Comparison of ENCODE assay signal across 32 mouse cellular contexts in genomic region chr1:169946004-169946403, GRCm38 (mm10). TPM values are rescaled to one million over a fixed set of nuclear protein-coding genes. Genes with fewer than 3 reads are reported as not detected.
"Had no signal": no experiment of that assay in that cellular context is flagged by ENCODE, and none has a peak within 500 bp of the region (broad histone marks: within the 10 kb centered on the region; RNA-seq: fewer than 3 reads in every experiment).

No protein-coding gene starts in this region.

- H3K9me3 ChIP-seq: embryonic facial prominence, embryonic 12.5 days; embryonic facial prominence, embryonic 13.5 days; embryonic facial prominence, embryonic 15.5 days; forebrain, embryonic 10.5 days; forebrain, embryonic 13.5 days; forebrain, embryonic 15.5 days had no signal

- H3K4me3 ChIP-seq: embryonic facial prominence, embryonic 10.5 days; embryonic facial prominence, embryonic 12.5 days; embryonic facial prominence, embryonic 13.5 days; embryonic facial prominence, embryonic 15.5 days; erythroblast, embryonic 14.5 days; forebrain, embryonic 10.5 days; forebrain, embryonic 12.5 days; forebrain, embryonic 13.5 days; forebrain, embryonic 15.5 days; gastrocnemius, adult 2 months; heart, adult 2 months had no signal

- H3K27me3 ChIP-seq: embryonic facial prominence, embryonic 12.5 days; embryonic facial prominence, embryonic 13.5 days; embryonic facial prominence, embryonic 15.5 days; forebrain, embryonic 12.5 days; forebrain, embryonic 13.5 days; forebrain, embryonic 15.5 days had no signal

- H3K27ac ChIP-seq: embryonic facial prominence, embryonic 10.5 days; embryonic facial prominence, embryonic 12.5 days; embryonic facial prominence, embryonic 13.5 days; embryonic facial prominence, embryonic 15.5 days; forebrain, embryonic 10.5 days; forebrain, embryonic 12.5 days; forebrain, embryonic 13.5 days; forebrain, embryonic 15.5 days; gastrocnemius, adult 2 months; heart, adult 2 months had no signal

- ATAC-seq: forebrain, embryonic 13.5 days; forebrain, embryonic 14.5 days; forebrain, embryonic 15.5 days; forebrain, embryonic 16.5 days; forebrain, postnatal 0 days had no signal

- H3K4me2 ChIP-seq: embryonic facial prominence, embryonic 12.5 days; embryonic facial prominence, embryonic 13.5 days; embryonic facial prominence, embryonic 15.5 days; forebrain, embryonic 12.5 days; forebrain, embryonic 13.5 days; forebrain, embryonic 15.5 days had no signal

- H3K9ac ChIP-seq: embryonic facial prominence, embryonic 12.5 days; embryonic facial prominence, embryonic 13.5 days; embryonic facial prominence, embryonic 15.5 days; forebrain, embryonic 12.5 days; forebrain, embryonic 13.5 days; forebrain, embryonic 15.5 days; forebrain, postnatal 0 days had no signal

- H3K36me3 ChIP-seq: embryonic facial prominence, embryonic 12.5 days had no signal

- H3K4me1 ChIP-seq: embryonic facial prominence, embryonic 10.5 days; forebrain, embryonic 10.5 days; forebrain, embryonic 12.5 days; forebrain, embryonic 13.5 days; forebrain, embryonic 15.5 days had no signal

- DNase-seq: cerebellum, adult 8-10 months; cerebellum, adult 9-10 months; cerebellum, adult 9-11 months; cerebellum, postnatal 10 days; cerebellum, postnatal 14 days; cerebellum, postnatal 25 days; cerebellum, postnatal 36 days; embryo, embryonic 11 days; forebrain, postnatal 0 days; gastrocnemius, adult 2 months; gastrocnemius, postnatal 10 days; gastrocnemius, postnatal 14 days; gastrocnemius, postnatal 25 days; gastrocnemius, postnatal 36 days; heart, adult 18-20 months; heart, adult 2 months had no signal

RNA-seq across cellular contexts. Expression of gene Ccdc190, which starts 17.6 kb away (rescaled TPM):
- total RNA-seq: common myeloid progenitor, adult 5-6 weeks; gastrocnemius, adult 18-20 months; gastrocnemius, adult 2 months; gastrocnemius, postnatal 10 days; gastrocnemius, postnatal 14 days; gastrocnemius, postnatal 25 days; gastrocnemius, postnatal 36 days; gastrocnemius, postnatal 4 days; granulocyte monocyte progenitor cell, adult 5-6 weeks; heart, adult 8-10 months had no signal
- polyA plus RNA-seq: embryonic facial prominence, embryonic 10.5 days; embryonic facial prominence, embryonic 12.5 days; embryonic facial prominence, embryonic 13.5 days; erythroblast, embryonic 14.5 days had no signal
